Mouse (Mus musculus): ENCODE results near the gene Twnk.

- TF ChIP-seq POLR2A (IDR thresholded peaks at IDR 0.05; ENCODE audit: low read depth, low read length) (no peak), CTCF (conservative IDR thresholded peaks at IDR 0.05; ENCODE audit: insufficient read depth, insufficient read length, low read depth, low read length) (no peak)
Measured at GRCm38 (mm10) chr19:44999647-45000046, 5.8 kb upstream of the Twnk start.
